Mouse (Mus musculus) cerebellum, adult (tissue): ENCODE data around the gene Lztfl1.
"Not testable (repeated sequence)": the region's sequence is repeated elsewhere in the genome, so short reads cannot be mapped to it uniquely, and the experiment has no call there.

Experiments
- ATAC-seq: cut with Nextera tagmentation; 2 replicates; pipeline ENCODE4 v1.9.2; 2017; ENCODE audit warnings: mild to moderate bottlenecking, moderate library complexity, mixed read lengths; ENCODE audit not compliant: insufficient number of reproducible peaks, low FRiP score, low TSS enrichment

Lztfl1 gene

DNA sequence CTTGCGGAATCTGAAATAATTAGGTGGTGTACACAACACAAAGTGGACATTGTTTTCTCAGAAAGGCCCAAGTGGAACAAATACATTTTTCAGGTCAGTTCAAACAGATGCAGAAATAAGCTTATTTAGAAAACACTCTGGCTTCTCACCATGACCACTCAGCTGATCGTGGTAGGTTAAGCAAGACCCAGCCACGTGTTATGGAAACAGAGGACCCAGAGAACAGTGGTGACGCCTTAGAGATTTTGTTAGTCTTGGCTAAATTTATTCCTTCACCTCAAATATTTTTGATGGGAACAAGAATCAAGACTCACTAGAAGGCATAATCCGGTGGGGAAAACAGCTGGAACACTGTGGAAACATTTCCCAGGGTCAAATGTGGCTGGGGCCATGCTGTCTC lies 31.3 kb downstream of the Lztfl1 start:
- no peak for ATAC-seq

DNA sequence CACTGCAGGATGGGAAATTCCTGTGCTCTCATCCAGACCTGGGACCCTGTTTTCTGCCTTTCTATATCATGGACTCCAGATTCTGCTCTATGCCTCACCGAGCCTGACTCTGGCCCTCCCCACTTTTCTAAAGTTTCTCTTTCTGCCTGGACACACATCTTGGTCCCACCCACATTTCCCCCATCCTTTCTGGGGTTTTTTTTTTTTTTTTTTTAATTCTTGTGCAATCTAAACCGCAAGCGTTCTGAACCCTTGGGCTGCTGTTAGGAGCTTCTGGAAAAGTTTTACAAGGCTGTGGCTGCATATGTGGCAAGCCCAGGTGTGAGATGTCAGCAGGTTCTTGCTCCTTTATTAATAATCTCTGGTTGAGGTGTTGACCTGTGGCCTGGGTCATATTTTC lies 33.8 kb downstream of the Lztfl1 start:
- no peak for ATAC-seq

DNA sequence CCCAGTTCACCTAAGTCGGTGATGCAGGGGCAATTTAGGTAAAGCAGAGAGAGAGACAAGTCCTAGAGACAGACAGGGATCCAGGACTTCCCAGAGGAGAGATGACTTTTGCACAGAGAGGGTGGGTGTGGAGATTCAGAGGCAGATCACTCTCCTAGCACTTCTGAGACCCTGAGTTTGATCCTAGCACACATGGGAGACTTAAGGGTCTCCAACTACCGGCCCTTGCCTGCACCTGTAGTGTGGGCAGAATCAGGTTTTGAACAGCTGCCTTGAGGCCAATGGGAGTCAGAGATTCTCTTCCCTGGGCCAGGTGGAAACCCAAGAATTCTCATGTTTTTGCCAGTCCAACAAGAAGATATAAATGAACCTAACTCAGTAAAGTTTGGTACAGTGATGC lies 38.3 kb downstream of the Lztfl1 start:
- no peak for ATAC-seq

DNA sequence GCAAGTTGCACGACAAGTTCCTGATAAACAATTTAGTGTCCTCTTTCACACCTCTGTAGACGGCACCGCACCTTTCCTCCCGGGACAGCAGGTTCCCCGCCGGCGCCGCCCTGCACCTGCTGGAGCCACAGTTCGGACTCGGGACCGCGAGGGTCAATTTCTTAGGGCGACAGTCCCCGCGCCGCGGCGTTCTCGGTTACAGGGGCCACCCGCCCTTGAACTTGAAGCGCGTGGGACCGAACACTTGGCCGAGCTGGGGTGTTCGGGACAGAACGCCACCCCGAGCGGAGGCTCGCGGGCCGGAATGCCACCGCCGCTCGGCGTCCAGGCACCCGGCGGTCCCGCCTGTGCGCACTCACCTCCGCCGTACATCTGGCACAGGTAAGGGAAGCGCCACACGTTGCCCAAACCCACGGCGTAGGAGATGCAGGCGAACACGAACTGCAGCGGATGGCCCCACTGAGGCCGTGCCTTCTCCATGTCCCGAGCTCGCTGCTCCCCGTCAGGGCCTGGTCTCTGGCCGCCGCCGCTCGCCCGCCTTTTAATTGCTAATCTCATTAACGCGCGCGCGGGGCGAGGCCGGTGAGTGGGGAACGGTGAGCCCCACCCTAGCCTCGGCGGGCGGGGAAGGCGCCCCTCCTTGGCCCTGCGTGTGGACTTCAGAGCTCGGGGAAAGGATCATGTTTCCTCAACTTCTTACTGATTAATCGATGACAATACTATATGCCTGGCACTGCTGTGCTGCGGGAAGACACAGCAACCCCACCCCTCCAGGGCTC lies 39.0 kb downstream of the Lztfl1 start, which contains the start of the genes Ccr9 and Slc6a20a:
Gene Ccr9, plus strand, starts transcription at position 113 of the 779 bp plus-strand sequence.
Gene Slc6a20a, minus strand, starts transcription at position 559 of the 779 bp plus-strand sequence.
- ATAC-seq, result no peak

DNA sequence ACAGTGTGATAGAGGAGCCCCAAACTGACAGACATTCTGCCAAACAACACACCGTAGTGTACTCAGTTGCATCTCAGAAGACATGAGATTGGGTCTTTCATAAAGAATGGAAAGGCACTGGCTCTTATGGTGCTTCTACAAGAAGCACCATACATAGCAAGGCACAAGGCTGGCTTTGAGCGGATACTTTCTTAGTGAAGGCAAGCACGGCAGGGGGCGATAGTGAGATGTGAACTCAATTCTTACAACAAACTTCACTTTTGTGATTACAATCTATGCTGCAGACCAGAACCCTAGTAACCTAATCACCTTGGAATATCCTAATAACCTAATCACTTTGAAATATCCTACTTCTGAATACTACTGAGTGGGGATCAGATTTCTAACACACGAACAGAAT lies 51.9 kb downstream of the Lztfl1 start:
- ATAC-seq, result no peak

DNA sequence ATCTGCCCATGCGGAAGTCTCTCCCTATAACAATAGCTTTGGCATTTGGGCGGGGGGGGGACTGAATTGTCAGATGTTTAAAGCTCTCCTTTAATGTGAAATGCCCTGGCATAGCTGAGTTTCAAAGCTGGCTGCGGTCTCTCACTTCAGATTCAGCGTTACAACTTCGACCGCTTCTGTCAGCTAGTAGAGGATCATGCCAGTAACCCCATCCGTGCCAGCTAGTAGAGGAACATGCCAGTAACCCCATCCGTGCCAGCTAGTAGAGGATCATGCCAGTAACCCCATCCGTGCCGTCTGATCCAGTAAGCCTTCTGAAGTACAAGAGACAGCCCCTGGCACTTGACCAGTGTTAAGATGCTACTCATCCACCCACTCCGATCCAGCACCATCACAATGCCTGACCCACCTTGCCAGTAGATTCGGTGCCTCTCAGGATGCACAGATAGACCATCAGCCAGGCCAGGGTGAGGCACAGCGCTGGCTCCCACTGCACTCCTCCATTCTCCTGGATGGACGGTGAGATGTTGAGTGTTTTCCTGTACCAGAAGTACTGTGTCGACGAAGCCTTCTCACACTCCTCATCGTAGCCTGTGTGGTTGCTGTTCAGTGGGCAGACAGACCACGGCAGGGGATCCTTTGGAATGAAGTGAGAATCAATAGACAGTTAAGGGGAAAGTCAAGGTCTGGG lies 57.4 kb downstream of the Lztfl1 start:
- ATAC-seq, result not testable (repeated sequence)

DNA sequence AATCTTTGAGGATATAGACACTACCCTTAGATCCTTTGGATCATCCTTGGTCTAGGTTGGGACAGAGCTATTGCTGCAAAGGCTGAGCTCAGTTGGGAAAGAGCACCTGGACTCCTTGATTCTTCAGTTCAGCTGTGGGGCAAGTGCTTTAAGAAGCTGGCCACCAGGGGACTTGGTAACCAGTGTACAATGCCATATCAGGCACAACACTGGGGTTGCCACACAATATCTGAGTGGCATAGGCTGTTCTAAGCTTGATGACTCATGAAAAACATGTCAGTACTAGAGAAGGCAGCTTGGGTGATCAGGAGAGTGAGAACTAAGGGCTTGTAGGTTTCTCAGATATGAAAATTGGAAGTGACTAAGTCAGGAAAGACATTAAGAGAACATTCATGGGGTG lies 58.5 kb downstream of the Lztfl1 start:
- ATAC-seq, result no peak

DNA sequence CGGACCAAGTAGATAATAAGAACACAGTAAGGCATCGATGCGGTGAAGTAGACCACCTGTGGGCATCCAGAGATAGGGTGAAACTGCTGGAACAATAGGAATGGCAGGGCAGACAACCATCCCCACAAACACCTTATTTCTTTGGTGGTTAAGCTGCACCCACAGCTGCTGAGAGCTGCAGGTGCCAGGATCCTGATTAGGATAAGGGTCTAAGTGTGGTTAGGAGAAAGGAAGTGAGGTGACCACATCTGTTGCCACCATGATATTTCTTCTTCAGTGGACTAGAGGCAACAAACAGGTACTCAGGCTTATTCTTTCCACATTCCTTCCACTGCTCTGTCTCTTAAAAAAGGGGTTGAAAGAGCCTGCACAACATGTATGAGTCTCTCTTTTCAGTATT lies 60.0 kb downstream of the Lztfl1 start:
- no peak for ATAC-seq

DNA sequence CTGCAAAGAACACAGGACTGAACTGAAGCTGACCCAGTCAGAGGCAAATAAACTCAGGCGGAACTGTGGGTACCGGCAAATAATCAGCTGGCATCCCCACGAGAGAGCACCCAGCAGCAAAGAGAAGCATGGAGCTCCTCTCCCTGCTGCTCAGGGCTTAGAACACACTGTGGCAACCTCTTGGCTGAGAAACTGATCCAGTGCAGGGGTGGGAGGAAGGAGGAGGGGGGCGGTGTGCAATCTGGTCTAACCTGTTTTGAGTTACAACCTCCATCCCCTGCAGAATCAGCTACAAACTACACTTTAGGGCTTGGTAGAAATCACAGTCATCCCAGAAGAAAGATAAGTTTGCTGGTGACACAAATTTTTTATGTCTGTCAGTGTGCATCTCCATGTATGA lies 66.1 kb downstream of the Lztfl1 start:
- no peak for ATAC-seq

DNA sequence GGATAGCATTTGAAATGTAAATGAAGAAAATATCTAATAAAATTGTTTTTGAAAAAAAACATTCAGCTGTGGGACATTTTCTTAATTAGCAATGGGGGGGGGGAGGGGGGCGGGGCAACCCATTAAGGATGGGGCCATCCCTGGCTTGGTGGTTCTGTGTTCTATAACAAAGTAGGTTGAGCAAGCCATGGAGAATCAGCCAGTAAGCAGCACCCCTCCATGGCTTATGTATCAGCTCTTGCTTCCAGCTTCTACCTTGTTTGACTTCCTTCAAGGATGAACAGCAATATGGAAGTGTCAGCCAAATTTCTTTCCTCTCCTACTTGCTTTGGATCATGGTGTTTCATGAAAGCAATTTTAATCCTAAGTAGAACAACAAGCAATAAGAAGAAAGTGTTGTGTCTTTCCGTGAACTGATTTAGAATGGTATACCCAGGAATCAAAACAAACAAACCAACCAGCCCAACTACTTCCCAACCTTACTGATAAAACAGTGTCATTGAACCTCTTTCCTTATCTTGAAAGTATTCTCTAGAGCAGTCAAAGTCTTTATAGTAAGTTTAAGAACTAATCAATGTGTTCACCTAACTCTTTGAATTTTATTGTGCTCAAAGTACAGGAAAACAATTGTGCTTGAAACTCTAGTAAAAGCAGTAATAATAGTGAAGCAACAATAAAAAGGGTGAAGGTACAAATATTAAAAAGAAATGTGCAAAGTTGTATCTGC lies 67.5 kb downstream of the Lztfl1 start:
- ATAC-seq, result no peak
